Mouse (Mus musculus) B cell, adult 62 days (primary cell): ENCODE data around the gene Acbd4. TPM values are rescaled to one million over a fixed set of nuclear protein-coding genes. Genes with fewer than 3 reads are reported as not detected.

Experiments used
- total RNA-seq: library from RNA; stranded (reverse); gene quantifications from 4 replicates; pipeline ENCODE4 v1.2.4, GENCODE M21; 2023

The Acbd4 gene
- total RNA-seq, result 46.9 to 51.0 TPM (median 48.0 TPM) in 4 replicates

GRCm38 (mm10) chr11:103101481-103101865, at the start of gene Acbd4, which contains the start of gene Plcd3:
Acbd4 (plus strand) TSS chr11:103101682.
Plcd3 (minus strand) TSS chr11:103101658.

GRCm38 (mm10) chr11:103116008-103116818, 14.7 kb downstream of the Acbd4 start, which contains the start of gene Hexim1:
Hexim1 (plus strand) TSS chr11:103116231.

GRCm38 (mm10) chr11:103131701-103132575, 30.5 kb downstream of the Acbd4 start, which contains the start of gene Hexim2:
Hexim2 (plus strand) TSS chr11:103132429.

Other genes with a start within 250 kb of the Acbd4 start
- 133 to 168 TPM (median 155 TPM) in 4 replicates for gene Eftud2, start 220.7 kb upstream of the Acbd4 start, total RNA-seq
- not detected in 4 replicates for gene Ccdc103, start 220.5 kb upstream of the Acbd4 start, total RNA-seq
- gene Fam187a, start 216.5 kb upstream of the Acbd4 start, total RNA-seq, result not detected in 4 replicates
- not detected in 4 replicates for gene Gfap, start 200.8 kb upstream of the Acbd4 start, total RNA-seq
- gene Kif18b, start 176.6 kb upstream of the Acbd4 start, total RNA-seq, result 0.38 to 0.83 TPM (median 0.46 TPM) in 4 replicates
- gene C1ql1, start 155.0 kb upstream of the Acbd4 start, total RNA-seq, result not detected in 4 replicates
- gene Nmt1, start 73.5 kb upstream of the Acbd4 start, total RNA-seq, result 64.9 to 70.9 TPM (median 67.6 TPM) in 4 replicates
- gene Dcakd, start 73.3 kb upstream of the Acbd4 start, total RNA-seq, result 13.1 to 16.8 TPM (median 14.1 TPM) in 4 replicates
- 2.2 to 3.2 TPM (median 2.7 TPM) in 4 replicates for gene Plcd3, start within 50 bp of the Acbd4 start, total RNA-seq
- 58.8 to 66.9 TPM (median 59.9 TPM) in 4 replicates for gene Hexim1, start 14.5 kb downstream of the Acbd4 start, total RNA-seq
- gene Hexim2, start 30.7 kb downstream of the Acbd4 start, total RNA-seq, result 2.2 to 7.7 TPM (median 4.4 TPM) in 4 replicates
- gene Fmnl1, start 69.4 kb downstream of the Acbd4 start, total RNA-seq, result 348 to 376 TPM (median 367 TPM) in 4 replicates
- gene 1700023F06Rik, start 106.9 kb downstream of the Acbd4 start, total RNA-seq, result not detected in 4 replicates
- gene Spata32, start 116.8 kb downstream of the Acbd4 start, total RNA-seq, result not detected in 4 replicates
- 57.5 to 61.4 TPM (median 60.1 TPM) in 4 replicates for gene Map3k14, start 165.8 kb downstream of the Acbd4 start, total RNA-seq